Mouse (Mus musculus): Measurements from ENCODE around the gene Pcca.

Pcca gene

DNA sequence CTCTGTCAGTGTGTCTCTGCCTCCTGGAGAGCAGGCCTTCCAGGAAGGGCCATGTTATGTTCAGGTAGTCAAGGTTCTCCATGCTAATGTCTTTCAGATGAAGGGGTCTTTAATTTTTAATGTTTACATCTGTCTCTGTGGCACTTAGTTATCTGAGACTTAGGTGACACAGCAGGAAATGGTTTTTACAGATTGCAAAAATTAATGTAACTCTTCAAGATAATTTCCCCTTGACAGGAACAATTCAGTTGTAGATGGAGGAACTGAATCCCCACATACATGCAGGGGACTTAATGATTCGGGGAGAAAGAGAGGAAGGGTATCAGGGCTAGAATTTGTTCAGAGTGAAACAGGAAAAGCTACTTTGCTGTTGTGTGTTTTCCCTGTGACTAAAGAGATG is 353.2 kb downstream of the Pcca start:
- no peak for DNase-seq (ENCODE audit: low read depth)

DNA sequence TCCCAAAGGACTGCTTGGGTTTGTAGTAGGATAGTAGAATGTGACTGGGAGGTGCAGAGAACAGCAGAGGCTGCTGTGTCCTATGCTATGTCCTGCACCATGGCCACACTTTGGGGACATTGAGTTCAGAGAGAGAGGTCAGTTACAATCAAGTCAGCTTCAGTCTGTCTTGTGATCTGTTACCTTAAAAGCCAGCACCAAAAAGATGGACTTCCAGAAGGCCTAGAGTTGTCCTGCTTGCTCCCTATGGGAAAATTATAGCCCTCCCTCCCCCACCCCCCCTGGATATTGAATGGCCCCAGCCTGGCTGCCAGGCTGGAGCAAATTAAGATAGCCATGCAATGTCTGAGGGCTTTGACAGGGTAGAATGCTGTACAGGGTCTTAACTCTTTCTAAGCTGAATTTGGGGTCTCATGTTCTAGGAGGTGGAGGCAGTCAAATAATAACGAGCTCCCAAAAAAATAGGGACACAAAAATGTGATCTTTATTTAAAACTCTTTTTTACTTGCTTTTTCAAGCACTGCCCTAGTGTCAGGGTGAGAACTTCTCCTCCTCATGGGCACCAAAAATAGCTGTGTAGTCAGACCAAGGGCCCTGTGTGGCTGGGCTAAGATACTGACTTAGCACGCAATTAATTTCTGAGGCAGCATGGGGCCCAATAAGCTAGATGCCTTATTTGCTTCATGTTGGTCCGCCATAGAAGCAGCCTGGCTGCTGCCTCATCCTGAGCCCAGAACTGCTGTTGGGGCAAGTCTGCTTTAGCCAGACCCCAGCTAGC is 353.8 kb downstream of the Pcca start:
- no peak for DNase-seq (ENCODE audit: low read depth)

DNA sequence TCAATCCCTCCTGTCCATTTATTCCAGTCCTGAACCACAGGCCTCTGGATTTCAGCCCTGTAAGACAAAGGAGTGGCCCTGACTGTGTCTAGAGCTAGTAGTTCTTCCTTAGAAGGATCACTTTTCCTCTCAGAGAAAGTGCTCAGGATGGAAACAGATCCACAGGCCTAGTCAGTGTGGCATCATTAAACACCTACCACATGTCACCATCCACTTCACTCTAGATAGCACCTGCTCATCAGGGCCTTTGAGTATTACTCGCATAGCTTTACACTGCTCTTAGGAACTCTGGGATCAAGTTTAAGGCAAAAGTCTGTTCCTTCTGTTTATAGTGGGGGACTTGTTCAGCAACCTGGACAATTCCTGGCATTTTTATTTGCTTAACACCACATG is 354.4 kb downstream of the Pcca start:
- DNase-seq (ENCODE audit: low read depth) = no peak

DNA sequence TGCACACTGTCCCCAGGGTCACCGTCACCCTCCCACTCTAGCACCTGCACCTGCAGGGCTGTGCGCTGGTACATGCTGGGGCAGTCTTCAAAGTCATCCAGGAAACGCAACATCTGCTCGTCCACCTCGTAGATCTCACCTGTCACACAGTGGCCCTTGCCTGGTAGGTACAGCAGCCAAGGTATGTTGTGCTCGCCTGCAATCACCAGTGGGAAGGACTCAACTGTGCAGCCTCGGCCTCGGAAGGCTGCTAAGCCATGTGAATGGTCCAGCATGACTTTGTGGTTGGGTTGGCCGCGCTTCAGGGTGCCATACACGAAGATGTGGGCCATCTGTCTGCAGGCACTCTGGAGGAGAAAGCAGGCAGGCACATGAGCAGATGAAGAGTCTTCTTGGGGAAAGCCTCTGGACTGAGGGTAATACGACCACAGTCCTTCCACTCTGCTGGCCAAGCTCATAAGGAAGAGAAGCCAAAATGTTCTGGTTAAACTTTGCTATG is 357.4 kb downstream of the Pcca start:
- no peak for DNase-seq (ENCODE audit: low read depth)

DNA sequence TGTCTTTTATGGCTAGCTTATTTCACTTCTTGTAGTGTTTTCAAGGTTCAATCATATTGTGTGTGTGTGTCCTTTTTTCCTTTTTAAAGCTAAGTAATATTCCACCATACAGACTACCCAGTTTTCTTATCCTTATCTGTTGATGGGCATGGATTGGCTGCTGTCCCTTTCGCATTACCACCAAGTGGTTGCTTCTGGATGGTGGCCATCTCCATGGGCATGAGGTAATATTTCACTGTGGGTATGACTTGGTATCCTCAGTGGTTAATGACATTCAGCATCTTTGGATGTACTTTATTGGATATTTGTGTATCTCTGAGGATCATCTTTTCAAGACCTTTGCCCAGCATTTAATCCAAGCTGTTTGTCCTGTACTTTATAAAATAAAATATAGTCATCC is 362.0 kb downstream of the Pcca start:
- no peak for DNase-seq (ENCODE audit: low read depth)

DNA sequence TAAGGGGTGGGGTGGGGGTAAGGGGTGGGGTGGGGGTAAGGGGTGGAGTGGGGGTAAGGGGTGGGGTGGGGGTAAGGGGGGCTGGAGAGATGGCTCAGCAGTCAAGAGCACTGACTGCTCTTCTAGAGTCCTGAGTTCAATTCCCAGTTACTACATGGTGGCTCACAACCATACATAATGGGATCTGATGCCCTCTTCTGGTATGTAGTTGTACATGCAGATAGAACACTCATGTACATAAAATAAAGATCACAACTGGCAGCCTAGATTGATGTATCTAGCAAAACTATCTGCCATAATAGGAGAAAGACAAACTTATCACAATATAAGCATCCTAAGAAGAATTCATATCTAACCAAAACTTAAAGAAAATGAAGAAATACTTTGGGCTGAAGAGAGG is 364.4 kb downstream of the Pcca start:
- DNase-seq (ENCODE audit: low read depth) = no peak

DNA sequence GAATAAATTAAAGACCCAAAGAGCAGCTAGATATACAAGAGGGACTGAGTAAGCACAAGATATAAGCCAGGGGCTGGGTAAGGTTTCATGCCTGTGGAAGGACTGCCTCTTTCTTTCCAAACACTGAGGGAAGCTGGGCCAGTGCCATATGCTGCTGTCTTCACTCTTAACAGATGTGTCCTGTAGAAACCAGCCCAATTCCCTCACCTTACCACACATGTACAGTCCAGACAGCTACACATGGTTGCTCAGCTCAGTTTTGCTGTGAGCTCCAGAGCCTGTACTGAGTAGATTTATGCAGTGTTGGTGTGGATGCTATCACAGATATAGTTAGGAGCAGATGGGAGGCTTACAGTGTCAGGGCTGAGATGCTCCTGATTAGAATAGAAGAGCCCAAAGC is 366.6 kb downstream of the Pcca start:
- DNase-seq (ENCODE audit: low read depth) = no peak

DNA sequence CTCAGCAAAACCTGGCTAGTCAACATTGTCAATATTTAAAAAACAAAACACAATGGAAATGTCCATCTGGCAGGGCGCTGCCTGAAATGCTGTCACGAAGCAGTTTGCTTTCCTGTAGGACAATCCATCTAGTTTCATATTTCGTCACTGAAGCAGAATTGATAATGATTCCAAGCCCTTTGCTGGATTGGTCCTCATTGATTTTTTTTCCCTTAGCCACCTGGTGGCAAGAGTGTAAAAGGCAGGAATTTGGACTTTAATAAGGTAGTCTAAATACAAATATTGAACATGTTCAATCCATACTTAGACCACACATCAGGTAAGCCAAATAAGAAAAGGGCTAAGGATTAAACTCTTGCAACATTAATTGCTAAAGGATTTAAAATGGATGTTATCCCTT is 367.1 kb downstream of the Pcca start:
- DNase-seq (ENCODE audit: low read depth) = no peak

DNA sequence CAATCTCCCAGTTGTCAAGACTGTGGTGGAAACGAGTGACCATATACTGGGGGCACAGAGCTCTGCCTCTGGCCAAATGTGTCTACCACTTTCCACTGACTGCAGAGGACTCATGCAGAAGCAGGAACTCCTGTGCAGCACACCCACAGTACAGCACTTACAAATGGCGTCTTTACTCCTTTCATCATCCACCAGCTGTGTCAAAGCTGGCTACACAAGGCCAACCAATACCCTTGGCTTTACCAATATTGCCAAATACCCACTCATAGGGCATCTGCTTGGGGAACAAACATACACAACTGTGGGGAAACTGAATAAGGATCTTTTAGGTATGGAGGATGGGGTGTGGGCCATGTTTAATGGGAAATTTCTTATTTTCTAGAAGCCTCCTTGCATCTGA is 367.6 kb downstream of the Pcca start:
- no peak for DNase-seq (ENCODE audit: low read depth)

DNA sequence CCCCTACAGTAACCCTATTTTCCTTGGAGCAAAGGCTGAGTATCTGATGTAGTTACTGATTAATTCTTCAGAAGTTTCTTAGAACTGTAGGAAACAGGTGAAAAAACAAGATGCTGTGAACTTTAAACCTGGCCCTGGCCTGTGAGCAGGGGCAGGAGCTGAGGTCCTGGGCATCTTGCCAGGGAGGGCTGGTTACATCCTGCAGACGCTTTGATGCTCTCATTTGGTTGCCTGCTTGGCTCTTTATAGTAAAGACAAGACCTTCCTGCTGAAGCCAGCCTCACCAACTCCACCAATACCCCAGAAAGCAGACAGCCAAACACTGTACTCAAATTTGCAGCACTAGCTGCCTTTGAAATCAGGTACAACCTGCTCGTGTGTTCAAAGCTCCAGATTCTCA is 368.0 kb downstream of the Pcca start:
- no peak for DNase-seq (ENCODE audit: low read depth)

DNA sequence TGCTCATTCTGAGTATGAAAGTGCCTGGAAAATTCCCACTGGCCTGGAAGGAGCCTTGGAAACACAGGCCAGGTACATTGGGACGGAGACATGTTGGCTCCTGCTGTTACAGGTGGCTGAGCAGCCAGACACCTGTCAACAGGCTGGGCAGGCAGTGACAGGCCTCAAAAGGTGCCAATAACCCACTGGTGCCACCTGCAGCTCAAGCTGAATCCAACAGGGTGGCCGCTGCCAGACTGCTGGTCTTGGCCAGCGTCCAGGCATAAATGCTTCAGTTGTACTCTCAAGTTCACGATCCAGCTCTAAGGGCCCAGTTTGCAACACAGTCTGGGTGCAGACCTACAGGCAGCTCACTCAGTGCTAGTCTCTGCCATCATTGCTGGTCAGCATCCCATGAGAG is 368.8 kb downstream of the Pcca start:
- no peak for DNase-seq (ENCODE audit: low read depth)

DNA sequence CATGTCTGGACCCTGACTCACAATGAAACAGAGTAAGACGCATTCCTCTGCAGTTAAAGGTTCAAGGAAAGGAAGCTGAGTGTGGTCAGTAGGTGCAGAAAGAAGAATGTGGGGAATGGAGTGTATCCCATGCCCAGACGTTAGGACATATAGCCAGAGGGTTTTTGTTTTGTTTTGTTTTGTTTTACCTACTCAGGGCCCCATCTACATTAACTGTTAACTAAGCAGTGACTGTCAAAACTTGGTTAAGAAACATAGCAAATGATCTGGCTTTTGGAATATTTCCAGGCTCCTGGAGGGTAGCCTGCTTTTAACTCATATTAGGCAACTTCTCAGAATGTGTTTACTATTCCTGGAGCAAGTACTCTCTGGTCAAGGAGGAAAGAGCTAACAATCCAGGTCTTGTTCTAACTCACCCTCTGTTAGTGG is 369.8 kb downstream of the Pcca start:
- DNase-seq (ENCODE audit: low read depth) = no peak

DNA sequence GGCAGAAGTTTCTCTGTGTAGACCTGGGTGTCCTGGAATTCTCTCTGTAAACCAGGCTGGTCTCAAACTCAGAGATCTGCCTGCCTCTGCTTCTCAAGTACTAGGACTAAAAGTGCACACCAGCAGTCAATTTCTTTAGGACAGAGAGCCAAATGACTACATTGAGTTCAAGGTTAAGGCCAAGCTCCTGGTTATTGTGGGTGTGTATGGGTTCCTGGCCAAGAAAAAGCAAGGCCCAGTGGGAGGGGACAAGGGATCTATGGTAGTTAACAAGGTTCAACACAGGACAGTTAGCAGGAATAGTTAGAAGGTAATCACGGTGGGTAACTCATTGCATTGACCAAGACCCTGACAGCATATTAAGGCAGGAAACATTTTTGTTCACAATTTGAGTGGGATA is 370.9 kb downstream of the Pcca start:
- DNase-seq (ENCODE audit: low read depth) = no peak

DNA sequence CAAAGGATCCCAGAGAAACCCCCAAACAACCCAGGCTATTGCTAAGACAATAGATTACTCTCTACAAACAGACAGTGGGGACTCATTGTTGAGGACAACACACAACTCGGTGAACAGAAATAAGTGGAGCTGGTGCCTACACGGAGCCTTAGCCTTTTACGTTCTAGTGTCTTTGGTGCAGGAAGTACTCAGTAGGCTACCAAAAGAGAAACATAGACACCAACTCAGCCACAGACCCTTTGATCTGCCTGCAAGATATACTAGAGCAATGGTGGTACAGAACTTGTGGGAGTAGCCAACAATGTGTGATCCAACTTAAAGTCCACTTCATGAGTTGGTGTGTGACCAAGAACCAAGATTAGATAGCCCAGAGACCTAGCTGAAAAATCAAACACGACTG is 374.0 kb downstream of the Pcca start:
- no peak for DNase-seq (ENCODE audit: low read depth)

DNA sequence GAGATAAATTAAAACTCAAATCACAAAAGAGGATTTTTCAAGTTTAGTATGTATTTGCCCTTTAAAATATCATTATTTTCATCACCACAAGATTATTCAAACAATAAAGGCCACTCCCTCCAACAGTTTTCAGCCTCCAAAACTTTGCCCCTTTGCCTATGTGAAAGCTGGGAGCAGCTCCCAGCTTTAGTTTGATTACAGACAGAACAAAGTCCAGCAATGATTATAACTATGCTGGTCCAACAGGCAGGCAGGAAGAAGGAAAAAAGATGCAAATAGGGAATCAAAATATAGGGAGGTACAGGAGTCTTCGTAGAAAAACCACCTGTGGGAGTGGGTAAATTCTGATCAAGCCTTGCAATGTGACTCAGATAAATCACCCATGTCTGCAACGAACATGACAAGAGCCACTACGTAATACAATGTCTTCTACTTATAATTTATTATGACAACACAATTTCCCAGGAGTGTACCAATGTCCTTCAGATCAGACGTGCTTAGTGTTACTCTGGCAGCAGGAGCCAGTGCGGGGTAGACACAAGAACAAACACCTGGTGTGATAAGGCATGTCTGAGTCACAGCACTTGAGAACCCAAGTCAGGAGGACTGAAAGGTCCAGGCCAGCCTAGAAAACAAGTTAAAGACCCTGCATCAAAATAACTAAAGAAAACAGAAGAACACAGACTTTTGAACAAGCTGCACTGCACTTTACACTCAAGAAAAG is 375.4 kb downstream of the Pcca start:
- no peak for DNase-seq (ENCODE audit: low read depth)

DNA sequence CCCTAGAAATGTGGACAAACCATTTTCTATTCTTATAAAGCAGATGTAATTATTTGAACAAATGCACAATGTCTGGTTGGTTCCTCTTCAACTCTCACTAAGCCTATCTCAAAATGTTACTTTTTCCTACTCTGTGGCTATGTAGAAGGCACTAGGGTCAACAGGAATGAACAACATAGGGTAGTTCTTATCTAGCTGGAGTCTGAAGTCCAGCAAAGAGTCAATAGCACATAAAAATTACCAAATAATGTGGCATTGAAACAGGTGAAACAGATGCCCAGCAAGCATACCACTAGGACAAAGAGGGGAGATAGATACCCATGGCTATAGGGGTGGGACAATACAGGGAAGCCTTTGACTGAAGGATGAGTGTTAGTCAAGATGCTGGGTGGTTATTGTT is 377.1 kb downstream of the Pcca start:
- DNase-seq (ENCODE audit: low read depth) = no peak

DNA sequence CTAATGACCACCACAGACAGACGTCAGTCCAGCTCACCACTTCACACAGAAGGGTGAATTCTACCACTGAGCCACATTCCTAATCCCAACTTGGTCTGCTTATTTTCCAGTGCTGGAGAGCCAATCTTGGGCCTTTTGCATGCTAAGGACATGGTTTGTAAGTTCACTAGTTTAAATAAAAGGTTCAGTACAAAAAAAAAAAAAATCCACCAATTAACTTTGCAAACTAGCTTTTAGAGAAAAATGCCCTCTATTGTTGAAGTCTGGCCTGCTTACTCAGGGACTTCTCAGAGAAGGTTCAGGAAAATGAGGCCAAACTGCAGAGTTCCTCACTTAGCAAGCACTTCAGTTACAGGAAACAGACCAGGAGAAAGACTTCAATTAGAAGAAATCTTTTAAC is 378.0 kb downstream of the Pcca start:
- no peak for DNase-seq (ENCODE audit: low read depth)

DNA sequence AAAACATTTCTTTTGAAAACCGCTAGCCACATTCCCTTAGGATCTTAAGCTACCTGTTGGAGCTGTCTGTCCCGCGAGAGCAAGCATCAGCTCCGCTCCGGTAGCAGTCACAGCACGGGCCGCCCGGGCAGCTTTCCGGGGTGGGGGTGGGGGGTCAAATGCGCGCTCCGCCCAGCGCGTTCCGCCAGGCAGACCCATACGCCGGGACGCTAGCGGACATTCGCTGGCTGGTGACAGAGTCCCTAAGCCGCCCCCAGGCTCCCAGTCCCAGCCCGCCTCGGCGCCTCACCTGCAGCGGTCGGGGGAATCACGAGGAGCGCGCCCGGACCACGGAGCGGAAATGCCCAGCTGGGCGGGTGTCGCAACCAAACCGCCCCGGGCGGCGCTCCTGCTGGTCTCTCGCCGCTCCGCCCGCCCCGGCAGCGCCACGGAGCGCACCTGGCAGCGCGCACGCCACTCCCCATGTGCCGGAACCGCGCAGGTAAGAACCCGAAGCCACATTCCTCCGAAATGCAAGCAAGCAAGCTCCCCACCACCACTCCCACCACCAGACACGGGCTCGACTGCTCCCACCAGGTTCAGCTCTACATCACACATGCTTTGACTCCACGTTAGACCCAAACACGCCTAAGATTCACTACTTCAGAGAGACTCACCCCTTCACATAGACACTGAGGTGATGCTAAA is 378.8 kb downstream of the Pcca start:
- DNase-seq (ENCODE audit: low read depth) = peak; percentile 28

DNA sequence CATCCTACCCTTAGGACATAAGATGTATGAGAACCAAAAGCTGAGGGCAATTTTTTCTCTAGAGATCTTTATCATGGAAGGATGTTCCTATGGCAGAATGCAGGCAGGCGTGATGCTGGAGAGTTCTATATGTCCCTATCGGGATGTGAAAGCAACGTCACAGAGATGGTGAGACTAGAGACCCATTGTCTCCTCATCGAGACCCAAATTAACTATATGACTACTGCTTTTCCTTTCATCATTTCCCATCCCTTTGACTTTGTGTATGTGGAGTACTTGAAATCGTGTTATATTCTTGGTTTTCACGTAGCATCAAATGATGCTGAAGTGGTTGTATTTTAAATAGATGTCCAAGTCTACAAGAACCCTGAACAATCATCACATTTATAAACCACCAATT is 379.5 kb downstream of the Pcca start, which contains the start of gene Ggact:
Gene Ggact, minus strand, starts transcription at position 101 of the 400 bp plus-strand sequence.
- DNase-seq (ENCODE audit: low read depth) = no peak

DNA sequence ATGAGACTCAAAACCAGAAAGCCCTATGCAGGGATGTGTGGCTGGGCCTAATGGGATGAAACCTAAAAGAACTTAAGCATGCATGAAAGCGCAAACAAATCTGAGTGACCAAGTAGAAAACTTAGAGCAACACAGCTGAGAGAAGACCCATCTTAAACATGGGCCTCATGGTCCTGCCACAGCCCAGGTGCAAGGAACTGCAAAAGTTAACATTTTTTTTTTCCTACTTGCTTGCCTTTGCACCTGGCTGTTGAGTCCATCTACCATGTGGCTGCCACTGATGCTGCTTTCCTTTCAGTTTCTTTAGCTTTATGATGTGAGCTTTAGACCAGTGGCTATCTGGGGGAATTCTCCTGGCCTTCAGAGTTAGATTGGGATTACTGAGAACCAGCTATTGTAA is 383.6 kb downstream of the Pcca start:
- no peak for DNase-seq (ENCODE audit: low read depth)

DNA sequence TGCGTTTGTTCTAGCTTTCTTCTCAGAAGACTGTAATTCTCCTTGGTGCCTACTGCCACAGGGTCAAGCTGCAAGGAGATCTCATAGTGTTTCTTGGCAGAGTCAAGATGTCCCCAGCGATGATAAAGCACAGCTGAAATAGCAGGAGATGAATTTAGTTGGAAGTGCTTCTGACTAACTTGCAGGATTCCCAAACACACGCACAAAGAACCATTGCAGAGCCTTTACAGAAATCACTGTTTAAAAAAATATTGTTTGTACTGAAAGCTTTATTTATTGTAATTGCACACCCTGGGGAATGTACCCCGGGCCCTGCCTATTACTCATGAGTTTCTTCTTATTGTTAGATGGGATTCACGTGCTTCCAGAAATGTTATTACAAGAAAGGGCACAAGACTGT is 385.9 kb downstream of the Pcca start:
- no peak for DNase-seq (ENCODE audit: low read depth)

DNA sequence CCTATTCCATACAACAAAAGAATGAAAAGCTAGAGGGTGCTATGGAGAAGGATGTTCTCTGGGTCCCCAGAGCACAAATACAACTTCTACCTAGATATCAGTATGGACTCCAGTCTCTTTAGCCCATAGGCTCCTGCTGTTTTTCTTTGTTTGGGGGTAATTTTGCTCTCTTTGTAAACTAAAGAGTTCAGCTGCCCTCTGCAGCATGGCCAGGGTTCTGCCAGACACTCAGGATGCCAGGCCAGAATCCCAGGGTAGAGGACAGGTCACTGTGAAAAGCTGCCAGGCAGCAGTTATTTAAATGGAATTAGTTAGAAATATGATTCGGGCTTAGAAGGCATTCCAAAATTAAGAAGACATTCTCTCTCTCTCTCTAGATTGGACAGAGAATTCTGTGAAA is 402.3 kb downstream of the Pcca start:
- DNase-seq (ENCODE audit: low read depth) = no peak

Data from c-Kit-positive CD71-negative TER-119-negative erythroid progenitor cells, embryonic 14.5 days (primary cell).